Mouse (Mus musculus): ENCODE measurements around the gene Cryz. TPM values are rescaled to one million over a fixed set of nuclear protein-coding genes. Genes with fewer than 3 reads are reported as not detected.

The Cryz gene
- polyA plus RNA-seq, 1 experiment, result 4.5 TPM

DNA sequence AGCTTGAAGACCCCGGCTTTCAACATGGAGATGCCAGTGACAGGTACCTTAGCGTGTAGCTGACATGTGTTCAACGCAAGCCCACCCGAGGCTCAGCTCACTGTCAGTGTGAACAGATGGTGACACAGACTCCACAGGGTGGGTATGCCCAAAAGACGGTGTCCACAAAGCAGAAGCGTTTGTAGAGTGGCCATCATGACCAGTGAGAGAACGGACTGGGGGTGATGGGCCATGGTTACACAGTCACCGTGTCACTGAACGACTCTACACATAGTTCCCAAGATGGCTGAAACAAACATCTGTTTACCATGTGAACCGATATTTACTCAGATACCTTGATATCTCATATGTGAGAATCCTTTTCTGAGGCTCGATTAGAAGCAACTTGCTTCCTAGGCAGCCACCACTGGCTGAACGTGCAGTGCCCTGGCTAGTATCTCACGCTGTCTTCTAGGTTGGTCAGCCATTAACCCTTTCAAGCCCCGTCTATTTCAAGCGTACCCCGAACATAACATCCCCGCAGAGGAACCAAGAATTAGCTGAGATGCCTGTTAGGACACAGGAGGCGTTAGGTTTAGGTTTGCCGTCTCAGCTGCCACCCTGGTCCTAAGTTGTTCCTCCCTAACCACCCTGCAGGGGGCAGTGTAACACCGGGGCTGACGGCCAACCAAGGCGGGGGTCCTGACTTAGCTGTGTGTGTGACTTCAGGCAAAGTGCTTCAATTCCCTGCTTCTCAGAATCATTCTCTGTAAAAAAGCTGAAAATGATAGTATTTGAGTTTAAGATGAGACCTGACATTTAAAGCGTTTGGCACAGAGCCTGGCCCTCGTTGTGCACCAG, 56.3 kb downstream of the Cryz start:
- no peak for TF ChIP-seq POLR2A (IDR thresholded peaks at IDR 0.05; ENCODE audit: borderline replicate concordance, control insufficient read depth, low read depth, low read length)
- peak; percentile 40 for TF ChIP-seq CTCF (IDR thresholded peaks at IDR 0.05; ENCODE audit: control insufficient read depth, insufficient read depth, low read length)
- WGBS, result 48% methylated on average over 24 of the region's 24 CpGs
- H3K27ac ChIP-seq (ENCODE audit: control insufficient read depth, insufficient read depth, low read depth, low read length, poor library complexity), result no peak overlapping the region
- H3K4me1 ChIP-seq (ENCODE audit: control insufficient read depth, insufficient read depth, low read length), result no peaks in the 10 kb centered on the region
- H3K4me3 ChIP-seq (replicated peaks; ENCODE audit: control insufficient read depth, low read depth, low read length), result no peak overlapping the region

GRCm38 (mm10) chr3:154653454-154653853, 56.9 kb downstream of the Cryz start:
- no peak for TF ChIP-seq POLR2A (IDR thresholded peaks at IDR 0.05; ENCODE audit: borderline replicate concordance, control insufficient read depth, low read depth, low read length)
- TF ChIP-seq CTCF (IDR thresholded peaks at IDR 0.05; ENCODE audit: control insufficient read depth, insufficient read depth, low read length), result no peak
- 67% methylated on average over 5 of the region's 5 CpGs for WGBS
- no peak overlapping the region for H3K27ac ChIP-seq (ENCODE audit: control insufficient read depth, insufficient read depth, low read depth, low read length, poor library complexity)
- no peaks in the 10 kb centered on the region for H3K4me1 ChIP-seq (ENCODE audit: control insufficient read depth, insufficient read depth, low read length)
- no peak overlapping the region for H3K4me3 ChIP-seq (replicated peaks; ENCODE audit: control insufficient read depth, low read depth, low read length)

GRCm38 (mm10) chr3:154654284-154654683, 57.8 kb downstream of the Cryz start:
- no peak overlapping the region for H3K4me3 ChIP-seq (replicated peaks; ENCODE audit: control insufficient read depth, low read depth, low read length)
- H3K27ac ChIP-seq (ENCODE audit: control insufficient read depth, insufficient read depth, low read depth, low read length, poor library complexity), result no peak overlapping the region
- WGBS, result 75% methylated on average over 6 of the region's 6 CpGs
- TF ChIP-seq CTCF (IDR thresholded peaks at IDR 0.05; ENCODE audit: control insufficient read depth, insufficient read depth, low read length) (no peak), POLR2A (IDR thresholded peaks at IDR 0.05; ENCODE audit: borderline replicate concordance, control insufficient read depth, low read depth, low read length) (no peak)
- H3K4me1 ChIP-seq (ENCODE audit: control insufficient read depth, insufficient read depth, low read length), result no peaks in the 10 kb centered on the region

DNA sequence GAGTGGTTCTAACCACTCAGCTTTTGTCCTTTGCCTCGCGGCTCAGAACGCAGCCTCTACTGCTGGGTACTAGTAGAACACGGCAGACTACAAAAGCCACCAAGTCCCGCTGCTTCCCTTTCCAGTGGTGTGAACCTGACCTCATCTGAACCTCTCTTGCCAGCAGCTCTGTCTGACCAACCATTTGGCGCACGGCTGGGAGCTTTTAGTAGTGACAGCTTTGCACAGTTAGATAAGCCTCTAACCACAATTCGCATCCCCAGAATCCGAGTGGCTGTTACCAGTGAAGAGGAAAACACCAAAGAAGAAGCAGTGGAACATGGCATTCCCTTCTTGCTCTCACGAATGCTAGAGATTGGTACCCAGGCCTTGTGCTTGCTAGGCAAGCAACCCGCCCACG, 58.4 kb downstream of the Cryz start:
- Histone ChIP-seq H3K4me1 (ENCODE audit: control insufficient read depth, insufficient read depth, low read length) (no peaks in the 10 kb centered on the region), H3K4me3 (replicated peaks; ENCODE audit: control insufficient read depth, low read depth, low read length) (no peak overlapping the region), H3K27ac (ENCODE audit: control insufficient read depth, insufficient read depth, low read depth, low read length, poor library complexity) (no peak overlapping the region)
- TF ChIP-seq POLR2A (IDR thresholded peaks at IDR 0.05; ENCODE audit: borderline replicate concordance, control insufficient read depth, low read depth, low read length) (no peak), CTCF (IDR thresholded peaks at IDR 0.05; ENCODE audit: control insufficient read depth, insufficient read depth, low read length) (no peak)
- WGBS, result 60% methylated on average over 12 of the region's 12 CpGs

- Histone ChIP-seq H3K27ac (ENCODE audit: control insufficient read depth, insufficient read depth, low read depth, low read length, poor library complexity) (no peak overlapping the region), H3K4me1 (ENCODE audit: control insufficient read depth, insufficient read depth, low read length) (no peaks in the 10 kb centered on the region), H3K4me3 (replicated peaks; ENCODE audit: control insufficient read depth, low read depth, low read length) (no peak overlapping the region)
- 83% methylated on average over 5 of the region's 5 CpGs for WGBS
- TF ChIP-seq CTCF (IDR thresholded peaks at IDR 0.05; ENCODE audit: control insufficient read depth, insufficient read depth, low read length) (no peak), POLR2A (IDR thresholded peaks at IDR 0.05; ENCODE audit: borderline replicate concordance, control insufficient read depth, low read depth, low read length) (no peak)
Observed at GRCm38 (mm10) chr3:154655711-154656110, 59.2 kb downstream of the Cryz start.

DNA sequence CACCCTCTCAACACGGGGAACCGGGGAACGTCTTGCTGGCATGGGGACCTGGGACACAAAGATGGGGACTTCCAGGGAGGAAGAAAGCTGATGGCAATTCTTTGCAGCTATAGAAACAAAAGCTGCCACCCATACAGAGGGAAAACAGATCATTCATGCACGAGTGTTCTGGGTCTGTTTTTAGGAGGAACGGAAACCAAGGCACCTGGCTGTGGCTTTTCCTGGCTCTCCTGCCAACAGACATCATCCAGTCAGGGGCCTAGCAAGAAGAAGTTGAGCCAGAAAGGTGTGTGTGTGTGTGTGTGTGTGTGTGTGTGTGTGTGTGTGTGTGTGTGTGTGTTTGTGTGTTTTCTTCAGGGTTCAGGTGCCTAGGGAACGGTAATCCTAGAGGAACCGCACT, 67.0 kb downstream of the Cryz start, which contains the start of gene Erich3:
Erich3 (plus strand) TSS at position 315 of the 400 bp plus-strand sequence.
- 35% methylated on average over 7 of the region's 7 CpGs for WGBS
- H3K27ac ChIP-seq (ENCODE audit: control insufficient read depth, insufficient read depth, low read depth, low read length, poor library complexity), result no peak within 1 kb of the TSS
- TF ChIP-seq CTCF (IDR thresholded peaks at IDR 0.05; ENCODE audit: control insufficient read depth, insufficient read depth, low read length) (no peak), POLR2A (IDR thresholded peaks at IDR 0.05; ENCODE audit: borderline replicate concordance, control insufficient read depth, low read depth, low read length) (no peak)
- H3K4me3 ChIP-seq (replicated peaks; ENCODE audit: control insufficient read depth, low read depth, low read length), result no peak within 1 kb of the TSS
- no peaks in the 10 kb centered on the region for H3K4me1 ChIP-seq (ENCODE audit: control insufficient read depth, insufficient read depth, low read length)

GRCm38 (mm10) chr3:154663976-154664581, 67.6 kb downstream of the Cryz start:
- Histone ChIP-seq H3K4me3 (replicated peaks; ENCODE audit: control insufficient read depth, low read depth, low read length) (no peak overlapping the region), H3K4me1 (ENCODE audit: control insufficient read depth, insufficient read depth, low read length) (no peaks in the 10 kb centered on the region), H3K27ac (ENCODE audit: control insufficient read depth, insufficient read depth, low read depth, low read length, poor library complexity) (no peak overlapping the region)
- TF ChIP-seq POLR2A (IDR thresholded peaks at IDR 0.05; ENCODE audit: borderline replicate concordance, control insufficient read depth, low read depth, low read length) (no peak), CTCF (IDR thresholded peaks at IDR 0.05; ENCODE audit: control insufficient read depth, insufficient read depth, low read length) (no peak)
- 10% methylated on average over 27 of the region's 27 CpGs for WGBS

GRCm38 (mm10) chr3:154664636-154665035, 68.1 kb downstream of the Cryz start:
- 42% methylated on average over 4 of the region's 4 CpGs for WGBS
- Histone ChIP-seq H3K4me3 (replicated peaks; ENCODE audit: control insufficient read depth, low read depth, low read length) (no peak overlapping the region), H3K27ac (ENCODE audit: control insufficient read depth, insufficient read depth, low read depth, low read length, poor library complexity) (no peak overlapping the region), H3K4me1 (ENCODE audit: control insufficient read depth, insufficient read depth, low read length) (no peaks in the 10 kb centered on the region)
- no peak for TF ChIP-seq POLR2A (IDR thresholded peaks at IDR 0.05; ENCODE audit: borderline replicate concordance, control insufficient read depth, low read depth, low read length)
- no peak for TF ChIP-seq CTCF (IDR thresholded peaks at IDR 0.05; ENCODE audit: control insufficient read depth, insufficient read depth, low read length)

All from bone marrow, adult 2 months (tissue).